Mouse (Mus musculus): ENCODE results near the gene Hist1h4h.

The Hist1h4h gene

DNA sequence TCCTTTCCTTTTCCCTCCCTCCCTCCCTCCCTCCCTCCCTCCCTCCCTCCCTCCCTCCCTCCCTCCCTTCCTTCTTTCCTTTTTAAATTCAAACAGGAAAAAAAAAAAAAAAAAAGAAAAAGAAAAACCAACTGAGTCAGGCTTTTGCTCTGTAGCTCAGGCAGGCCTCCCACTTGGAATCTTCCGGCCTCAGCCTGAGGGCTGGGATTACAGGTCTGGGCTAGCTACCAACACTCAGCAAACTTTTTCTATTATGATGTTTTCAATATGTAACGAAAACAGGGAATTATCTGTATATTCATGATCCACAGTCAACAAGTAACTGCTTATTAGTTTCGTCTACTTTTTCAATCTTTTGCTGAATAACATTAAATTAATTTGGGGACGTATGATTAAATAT, 27.9 kb upstream of the Hist1h4h start:
- Histone ChIP-seq H3K36me3 (ENCODE audit: control insufficient read depth, insufficient read depth, low read length, poor library complexity, severe bottlenecking) (no peaks in the 10 kb centered on the region), H3K27me3 (ENCODE audit: control insufficient read depth, insufficient read depth, low read length, poor library complexity, severe bottlenecking) (no peaks in the 10 kb centered on the region)
- no peak for DNase-seq (ENCODE audit: low read depth, low spot score)

DNA sequence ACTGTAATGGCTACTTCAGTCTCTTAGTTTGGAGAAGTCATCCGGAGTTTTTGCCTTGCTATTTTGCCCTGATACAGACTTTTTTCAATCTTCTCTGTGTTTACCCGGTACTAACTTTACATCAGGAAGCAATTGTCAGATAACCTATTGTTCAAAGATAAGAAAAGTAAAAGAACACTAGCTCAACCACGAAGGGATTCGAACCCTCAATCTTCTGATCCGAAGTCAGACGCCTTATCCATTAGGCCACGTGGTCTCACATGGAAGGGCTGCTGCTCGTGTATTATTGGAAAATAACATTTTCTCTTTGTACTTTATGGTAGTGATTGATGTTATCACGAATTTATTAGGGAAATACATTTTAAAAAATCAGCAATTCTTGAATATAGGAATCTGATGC, 27.1 kb upstream of the Hist1h4h start:
- H3K27me3 ChIP-seq (ENCODE audit: control insufficient read depth, insufficient read depth, low read length, poor library complexity, severe bottlenecking): no peaks in the 10 kb centered on the region
- no peaks in the 10 kb centered on the region for H3K36me3 ChIP-seq (ENCODE audit: control insufficient read depth, insufficient read depth, low read length, poor library complexity, severe bottlenecking)
- DNase-seq (ENCODE audit: low read depth, low spot score): peak; percentile 56

DNA sequence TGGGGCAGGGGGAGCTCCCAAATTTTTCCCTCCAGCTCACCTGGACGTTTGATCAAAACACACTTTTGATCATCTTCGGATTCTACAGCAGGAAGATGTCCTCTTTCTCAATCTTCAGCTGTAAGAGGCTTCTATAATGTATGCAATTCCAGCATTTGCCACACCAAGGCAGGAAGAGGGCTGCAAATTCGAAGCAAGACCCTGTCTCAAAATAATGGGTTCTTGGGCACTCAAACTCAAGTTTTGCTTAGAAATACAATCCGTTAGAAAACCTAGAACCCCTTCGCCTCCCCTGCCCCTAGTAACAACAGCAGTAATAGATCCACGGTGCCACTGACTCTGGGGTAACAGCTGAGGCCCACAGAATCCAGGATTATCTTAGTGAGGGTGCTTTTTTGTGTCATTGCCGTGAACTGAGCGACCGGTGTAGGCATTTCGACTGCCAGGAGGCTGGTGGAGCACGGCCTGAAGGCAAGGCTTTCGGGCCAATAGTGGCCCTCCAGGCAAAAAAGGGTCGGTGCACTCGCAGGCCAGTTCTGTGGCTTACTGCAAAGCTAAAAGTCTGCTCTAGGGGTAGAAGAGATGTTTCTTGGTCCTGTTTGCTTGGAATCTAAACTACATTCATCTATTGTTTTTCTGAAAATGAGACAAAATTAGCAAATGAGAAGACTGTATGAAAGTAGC, 25.0 kb upstream of the Hist1h4h start:
- no peaks in the 10 kb centered on the region for H3K27me3 ChIP-seq (ENCODE audit: control insufficient read depth, insufficient read depth, low read length, poor library complexity, severe bottlenecking)
- H3K36me3 ChIP-seq (ENCODE audit: control insufficient read depth, insufficient read depth, low read length, poor library complexity, severe bottlenecking): no peaks in the 10 kb centered on the region
- no peak for DNase-seq (ENCODE audit: low read depth, low spot score)

DNA sequence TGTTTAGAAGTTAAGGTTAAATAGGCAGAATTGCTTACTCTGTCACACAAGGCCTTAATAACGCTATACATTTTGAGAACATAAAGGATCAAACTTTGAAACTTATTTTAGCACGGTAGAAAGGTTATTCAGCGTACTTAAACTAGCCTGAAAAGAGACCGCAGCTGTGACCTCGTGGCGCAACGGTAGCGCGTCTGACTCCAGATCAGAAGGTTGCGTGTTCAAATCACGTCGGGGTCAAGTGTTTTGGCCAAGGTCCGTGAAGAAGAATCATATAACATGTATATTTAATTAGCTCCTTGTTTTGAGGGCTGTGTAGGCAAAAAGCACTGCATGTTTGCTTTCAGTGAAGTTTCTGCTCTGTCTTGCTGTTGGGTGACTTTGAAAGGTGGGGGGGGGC, 24.5 kb upstream of the Hist1h4h start:
- H3K36me3 ChIP-seq (ENCODE audit: control insufficient read depth, insufficient read depth, low read length, poor library complexity, severe bottlenecking): no peaks in the 10 kb centered on the region
- DNase-seq (ENCODE audit: low read depth, low spot score): peak; percentile 66
- no peaks in the 10 kb centered on the region for H3K27me3 ChIP-seq (ENCODE audit: control insufficient read depth, insufficient read depth, low read length, poor library complexity, severe bottlenecking)

GRCm38 (mm10) chr13:23506819-23507515, 23.9 kb upstream of the Hist1h4h start:
- Histone ChIP-seq H3K27me3 (ENCODE audit: control insufficient read depth, insufficient read depth, low read length, poor library complexity, severe bottlenecking) (no peaks in the 10 kb centered on the region), H3K36me3 (ENCODE audit: control insufficient read depth, insufficient read depth, low read length, poor library complexity, severe bottlenecking) (no peaks in the 10 kb centered on the region)
- no peak for DNase-seq (ENCODE audit: low read depth, low spot score)

DNA sequence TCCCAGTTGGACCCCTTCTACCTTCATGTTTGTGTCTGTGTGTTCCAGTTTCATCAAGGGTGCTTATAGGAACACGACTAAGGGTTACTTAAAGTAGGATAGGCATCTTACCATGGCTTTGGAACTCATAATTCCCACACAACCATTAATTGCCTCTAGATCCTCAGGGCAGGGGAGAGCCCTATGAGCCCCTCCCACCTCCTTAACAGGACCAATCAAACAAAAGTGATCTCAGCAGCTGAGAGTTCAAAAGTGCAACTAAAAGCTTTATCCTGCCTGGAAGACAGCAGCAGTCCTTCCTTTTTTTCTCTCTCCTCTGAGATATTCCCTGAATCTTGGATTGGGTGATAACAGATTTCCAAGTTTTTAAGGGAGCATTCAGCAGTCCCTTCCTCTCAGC, 20.7 kb upstream of the Hist1h4h start:
- Histone ChIP-seq H3K36me3 (ENCODE audit: control insufficient read depth, insufficient read depth, low read length, poor library complexity, severe bottlenecking) (no peaks in the 10 kb centered on the region), H3K27me3 (ENCODE audit: control insufficient read depth, insufficient read depth, low read length, poor library complexity, severe bottlenecking) (no peaks in the 10 kb centered on the region)
- no peak for DNase-seq (ENCODE audit: low read depth, low spot score)

- DNase-seq (ENCODE audit: low read depth, low spot score): no peak
- Histone ChIP-seq H3K27me3 (ENCODE audit: control insufficient read depth, insufficient read depth, low read length, poor library complexity, severe bottlenecking) (no peaks in the 10 kb centered on the region), H3K36me3 (ENCODE audit: control insufficient read depth, insufficient read depth, low read length, poor library complexity, severe bottlenecking) (no peaks in the 10 kb centered on the region)
Measured at GRCm38 (mm10) chr13:23513517-23513916, 17.3 kb upstream of the Hist1h4h start.

- DNase-seq (ENCODE audit: low read depth, low spot score): no peak
- H3K27me3 ChIP-seq (ENCODE audit: control insufficient read depth, insufficient read depth, low read length, poor library complexity, severe bottlenecking): no peaks in the 10 kb centered on the region
- no peaks in the 10 kb centered on the region for H3K36me3 ChIP-seq (ENCODE audit: control insufficient read depth, insufficient read depth, low read length, poor library complexity, severe bottlenecking)
Measured at GRCm38 (mm10) chr13:23515281-23515680, 15.6 kb upstream of the Hist1h4h start.

GRCm38 (mm10) chr13:23515826-23516620, 14.8 kb upstream of the Hist1h4h start:
- no peaks in the 10 kb centered on the region for H3K36me3 ChIP-seq (ENCODE audit: control insufficient read depth, insufficient read depth, low read length, poor library complexity, severe bottlenecking)
- H3K27me3 ChIP-seq (ENCODE audit: control insufficient read depth, insufficient read depth, low read length, poor library complexity, severe bottlenecking): no peaks in the 10 kb centered on the region
- DNase-seq (ENCODE audit: low read depth, low spot score): no peak

- H3K36me3 ChIP-seq (ENCODE audit: control insufficient read depth, insufficient read depth, low read length, poor library complexity, severe bottlenecking): no peaks in the 10 kb centered on the region
- H3K27me3 ChIP-seq (ENCODE audit: control insufficient read depth, insufficient read depth, low read length, poor library complexity, severe bottlenecking): no peaks in the 10 kb centered on the region
- DNase-seq (ENCODE audit: low read depth, low spot score): peak; percentile 90
Measured at GRCm38 (mm10) chr13:23516822-23517602, 13.8 kb upstream of the Hist1h4h start.

GRCm38 (mm10) chr13:23517603-23518294, 13.1 kb upstream of the Hist1h4h start:
- Histone ChIP-seq H3K36me3 (ENCODE audit: control insufficient read depth, insufficient read depth, low read length, poor library complexity, severe bottlenecking) (no peaks in the 10 kb centered on the region), H3K27me3 (ENCODE audit: control insufficient read depth, insufficient read depth, low read length, poor library complexity, severe bottlenecking) (no peaks in the 10 kb centered on the region)
- peak; percentile 88 for DNase-seq (ENCODE audit: low read depth, low spot score)

DNA sequence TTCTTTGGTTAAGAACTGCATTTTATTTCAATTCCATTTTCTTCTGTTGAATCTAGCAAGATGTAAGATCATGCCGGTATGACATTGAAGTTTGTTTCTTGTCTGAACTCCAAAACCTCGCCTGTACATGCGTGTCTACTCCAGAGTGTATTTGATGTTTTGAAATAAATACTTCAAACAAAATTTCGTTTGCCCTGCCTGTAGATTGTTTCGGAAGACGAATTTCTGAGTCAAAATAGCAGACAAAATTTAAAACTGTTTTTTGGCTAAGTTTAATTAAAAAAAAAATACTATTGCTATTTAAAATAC, 12.6 kb upstream of the Hist1h4h start:
- Histone ChIP-seq H3K36me3 (ENCODE audit: control insufficient read depth, insufficient read depth, low read length, poor library complexity, severe bottlenecking) (no peaks in the 10 kb centered on the region), H3K27me3 (ENCODE audit: control insufficient read depth, insufficient read depth, low read length, poor library complexity, severe bottlenecking) (no peaks in the 10 kb centered on the region)
- no peak for DNase-seq (ENCODE audit: low read depth, low spot score)

GRCm38 (mm10) chr13:23518885-23519284, 12.0 kb upstream of the Hist1h4h start:
- Histone ChIP-seq H3K36me3 (ENCODE audit: control insufficient read depth, insufficient read depth, low read length, poor library complexity, severe bottlenecking) (no peaks in the 10 kb centered on the region), H3K27me3 (ENCODE audit: control insufficient read depth, insufficient read depth, low read length, poor library complexity, severe bottlenecking) (no peaks in the 10 kb centered on the region)
- peak; percentile 91 for DNase-seq (ENCODE audit: low read depth, low spot score)

DNA sequence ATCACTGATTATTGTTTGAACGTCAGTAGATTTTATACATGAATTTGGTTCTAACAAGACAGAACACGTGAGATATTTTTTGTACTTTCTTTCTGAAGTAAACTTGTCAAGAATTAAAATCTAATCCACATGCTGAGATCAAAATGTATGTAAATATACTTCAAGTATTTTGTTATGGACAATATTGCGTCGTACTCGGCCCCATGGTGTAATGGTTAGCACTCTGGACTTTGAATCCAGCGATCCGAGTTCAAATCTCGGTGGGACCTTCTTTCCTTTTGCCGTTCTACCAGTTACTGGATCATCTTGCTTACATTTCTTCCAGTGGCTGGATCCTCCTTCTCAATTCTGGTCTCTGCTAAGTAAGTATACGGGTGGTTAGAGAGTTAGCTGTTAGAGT, 11.4 kb upstream of the Hist1h4h start:
- Histone ChIP-seq H3K27me3 (ENCODE audit: control insufficient read depth, insufficient read depth, low read length, poor library complexity, severe bottlenecking) (no peaks in the 10 kb centered on the region), H3K36me3 (ENCODE audit: control insufficient read depth, insufficient read depth, low read length, poor library complexity, severe bottlenecking) (no peaks in the 10 kb centered on the region)
- peak; percentile 85 for DNase-seq (ENCODE audit: low read depth, low spot score)
